Mouse (Mus musculus) heart, adult 2 months (tissue): ENCODE data around the gene Mknk2. TPM values are rescaled to one million over a fixed set of nuclear protein-coding genes. Genes with fewer than 3 reads are reported as not detected.

ENCODE experiments used
- DNase-seq, 2 experiments: peaks; one replicate each; pipeline ENCODE4 v3.0.0; 2021
- H3K27ac ChIP-seq: fragments of 200-600 bp; 2 replicates; pipeline ENCODE4 v1.8.1; 2022
- H3K27me3 ChIP-seq: fragments of 200-500 bp; 2 replicates; pipeline ENCODE4 v1.6.1; 2012; ENCODE audit warnings: mild to moderate bottlenecking, low read length, inconsistent platforms, mixed read lengths; ENCODE audit not compliant: control insufficient read depth, insufficient read depth
- H3K36me3 ChIP-seq: fragments of 200-500 bp; 2 replicates; pipeline ENCODE4 v1.6.1; 2012; ENCODE audit warnings: low read length, inconsistent platforms; ENCODE audit not compliant: control insufficient read depth, insufficient read depth
- H3K4me1 ChIP-seq: fragments of 200-500 bp; 2 replicates; pipeline ENCODE4 v1.6.1; 2011; ENCODE audit warnings: low read length; ENCODE audit not compliant: control insufficient read depth, insufficient read depth
- H3K4me3 ChIP-seq: fragments of 200-600 bp; 2 replicates; pipeline ENCODE4 v1.8.1; 2022
- H3K79me2 ChIP-seq: fragments of 200-500 bp; replicated peaks from 2 replicates; pipeline ENCODE4 v1.6.1; 2012; ENCODE audit warnings: mild to moderate bottlenecking, inconsistent platforms, low read length, moderate library complexity, mixed read lengths; ENCODE audit not compliant: control insufficient read depth, insufficient read depth
- H3K9ac ChIP-seq: fragments of 200-500 bp; 2 replicates; pipeline ENCODE4 v1.6.1; 2012; ENCODE audit warnings: low read depth, mild to moderate bottlenecking, control low read depth, inconsistent platforms, low read length, mixed read lengths
- CTCF ChIP-seq: fragments of 200-600 bp; IDR thresholded peaks from 2 replicates; pipeline ENCODE4 v1.8.1; 2022; ENCODE audit warnings: antibody characterized with exemption, mild to moderate bottlenecking, moderate library complexity
- EP300 ChIP-seq: fragments of 200-500 bp; IDR thresholded peaks from 2 replicates; pipeline ENCODE4 v1.6.1; 2011; ENCODE audit warnings: low read depth, low read length, control low read depth; ENCODE audit not compliant: insufficient read depth
- POLR2A ChIP-seq: fragments of 200-500 bp; IDR thresholded peaks from 2 replicates; pipeline ENCODE4 v1.6.1; 2011; ENCODE audit warnings: mild to moderate bottlenecking, low read depth, low read length, control low read depth; ENCODE audit not compliant: insufficient read depth
- WGBS: fragments of 180-500 bp; shearing (Covaris S2); methylation state at CpG from one replicate; pipeline ENCODE4 v1.1.7; 2018; 5-methylcytosine and 5-hydroxymethylcytosine counted together
- intact Hi-C: fragments of 180-260 bp; cut with DNase I; formaldehyde crosslinking; loops from one replicate; pipeline ENCODE4 v1.15.1; 2025
- polyA plus RNA-seq: library from polyadenylated mRNA; depleted of rRNA; stranded (reverse); fragments of >200 nt; gene quantifications from 2 replicates; pipeline ENCODE4 v1.2.3, GENCODE M21; 2012
- total RNA-seq, 2 experiments: library from RNA; stranded (reverse); gene quantifications; 2 replicates each; pipeline ENCODE4 v1.2.3; 2021

The Mknk2 gene
- total and polyA plus RNA-seq, 3 experiments: 176 to 229 (median 208) TPM

DNA sequence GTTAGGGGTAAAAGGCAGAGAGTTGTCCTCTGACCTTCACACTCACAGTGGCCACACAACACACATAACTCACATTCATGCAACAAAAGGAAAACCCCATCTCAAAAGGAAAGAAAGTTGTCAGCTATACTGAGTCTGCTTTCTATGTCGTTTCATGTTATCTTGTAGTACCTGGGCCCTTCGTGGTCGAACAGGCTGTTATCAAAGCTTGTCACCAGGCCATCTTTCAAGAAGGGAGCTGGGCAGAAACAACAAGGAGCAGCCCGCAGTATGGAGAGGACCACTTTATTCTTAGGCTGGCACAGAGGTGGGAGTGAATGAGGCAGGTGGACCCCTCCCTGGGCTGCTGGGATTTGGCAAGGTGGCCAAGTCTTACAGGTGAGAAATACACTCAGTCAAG lies 7.1 kb upstream of the Mknk2 start:
- H3K27ac ChIP-seq: no peak overlapping the region
- H3K4me3 ChIP-seq: no peak overlapping the region
- no peak for DNase-seq
- no peaks in the 10 kb centered on the region for H3K79me2 ChIP-seq
- TF ChIP-seq EP300 (no peak), CTCF (no peak), POLR2A (no peak)
- 78% methylated on average over 4 of the region's 4 CpGs for WGBS
- intact Hi-C loops: loop anchor here (1.0 kb wide), 1 partner anchor 26 kb away; no protein-coding TSS in a partner anchor
- no peak overlapping the region for H3K9ac ChIP-seq
- H3K4me1 ChIP-seq: peaks cover 3% of the 10 kb centered on the region
- H3K36me3 ChIP-seq: no peaks in the 10 kb centered on the region
- H3K27me3 ChIP-seq: no peaks in the 10 kb centered on the region

GRCm38 (mm10) chr10:80684214-80684613 lies 6.3 kb upstream of the Mknk2 start:
- intact Hi-C loops: loop anchor here (1.0 kb wide), 1 partner anchor 25 kb away; no protein-coding TSS in a partner anchor
- Histone ChIP-seq H3K4me1 (peaks cover 10% of the 10 kb centered on the region), H3K27me3 (no peaks in the 10 kb centered on the region), H3K79me2 (no peaks in the 10 kb centered on the region), H3K9ac (no peak overlapping the region), H3K27ac (no peak overlapping the region), H3K36me3 (no peaks in the 10 kb centered on the region), H3K4me3 (no peak overlapping the region)
- DNase-seq: peak; percentile 72 to 77
- WGBS: 61% methylated on average over 6 of the region's 6 CpGs
- TF ChIP-seq EP300 (peak; percentile 85; the same call in 1 of the 2 replicates), CTCF (peak; percentile 96), POLR2A (no peak)

DNA sequence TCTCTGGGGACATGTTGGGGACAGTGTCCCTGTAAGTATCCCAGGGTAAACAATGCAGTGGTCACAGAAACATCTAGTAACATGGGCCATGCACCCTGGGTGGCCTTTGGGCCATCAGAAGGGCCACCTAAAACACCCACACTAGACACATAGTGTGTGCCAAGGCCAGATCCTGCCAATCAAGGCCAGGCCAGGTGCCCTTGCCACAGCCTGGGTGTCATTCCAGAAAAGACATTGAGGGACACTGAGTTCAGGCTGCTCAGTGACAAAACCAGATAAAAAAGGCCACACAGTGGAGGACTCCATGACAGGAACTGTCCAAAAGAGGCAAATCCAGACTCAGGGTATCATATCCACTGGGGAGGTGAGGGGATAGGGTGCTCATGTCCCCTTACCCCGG lies 5.7 kb upstream of the Mknk2 start:
- DNase-seq: no peak

DNA sequence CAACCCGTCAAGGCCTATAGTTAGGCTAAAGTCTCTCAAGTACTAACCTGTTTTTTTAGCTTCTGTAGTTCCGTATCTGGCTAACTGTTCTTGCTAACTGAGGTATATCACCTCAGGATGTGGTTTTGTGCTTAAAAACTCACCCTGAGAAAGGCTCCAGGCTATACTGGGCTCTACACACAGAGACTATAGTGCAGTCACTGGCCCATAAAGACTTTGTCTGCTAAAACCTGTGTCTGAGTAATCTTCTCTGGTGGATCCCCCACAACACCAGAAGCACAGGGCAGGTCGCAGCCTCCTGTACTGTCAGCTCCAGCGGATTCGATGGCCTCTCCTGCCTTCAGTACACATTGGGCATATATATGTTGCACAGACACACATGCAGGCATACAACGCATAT lies 4.1 kb upstream of the Mknk2 start:
- DNase-seq: no peak
- WGBS: 94% methylated on average over 6 of the region's 6 CpGs
- H3K36me3 ChIP-seq: peaks cover 5% of the 10 kb centered on the region; the same call in 1 of the 2 replicates
- no peak overlapping the region for H3K4me3 ChIP-seq
- H3K27me3 ChIP-seq: no peaks in the 10 kb centered on the region
- peaks cover 27% of the 10 kb centered on the region for H3K4me1 ChIP-seq
- H3K79me2 ChIP-seq: no peaks in the 10 kb centered on the region
- H3K9ac ChIP-seq: no peak overlapping the region
- intact Hi-C loops: no loop called here
- no peak overlapping the region for H3K27ac ChIP-seq
- TF ChIP-seq EP300: no peak
- no peak for TF ChIP-seq POLR2A

More for the DNA sequence above, 5.7 kb upstream of the Mknk2 start:
- Histone ChIP-seq H3K27ac (no peak overlapping the region), H3K9ac (no peak overlapping the region), H3K4me1 (peaks cover 14% of the 10 kb centered on the region), H3K27me3 (no peaks in the 10 kb centered on the region), H3K4me3 (no peak overlapping the region), H3K79me2 (no peaks in the 10 kb centered on the region), H3K36me3 (0 out of 2 replicates have a peak, but pooled peaks cover 3% of the 10 kb centered on the region)
- intact Hi-C loops: loop anchor here (1.0 kb wide), 1 partner anchor 24 kb away; no protein-coding TSS in a partner anchor
- WGBS: 88% methylated on average over 1 of the region's 1 CpGs
- TF ChIP-seq CTCF (no peak), EP300 (no peak), POLR2A (no peak)

- peaks cover 5% of the 10 kb centered on the region; the same call in 1 of the 2 replicates for H3K36me3 ChIP-seq
- H3K4me3 ChIP-seq: no peak overlapping the region
- intact Hi-C loops: loop anchor here (2.0 kb wide), 1 partner anchor 19 kb away; no protein-coding TSS in a partner anchor
- 52% methylated on average over 2 of the region's 2 CpGs for WGBS
- peaks cover 27% of the 10 kb centered on the region for H3K4me1 ChIP-seq
- no peaks in the 10 kb centered on the region for H3K27me3 ChIP-seq
- DNase-seq: no peak
- no peaks in the 10 kb centered on the region; the same call in 1 of the 2 replicates for H3K79me2 ChIP-seq
- peak overlapping the region; percentile 99 for H3K27ac ChIP-seq
- TF ChIP-seq CTCF (no peak), POLR2A (no peak), EP300 (no peak)
- H3K9ac ChIP-seq: no peak overlapping the region
Observed at GRCm38 (mm10) chr10:80680260-80680696, 2.4 kb upstream of the Mknk2 start.

GRCm38 (mm10) chr10:80679556-80680259 lies 1.8 kb upstream of the Mknk2 start:
- WGBS: 33% methylated on average over 9 of the region's 9 CpGs
- Histone ChIP-seq H3K79me2 (no peaks in the 10 kb centered on the region; the same call in 1 of the 2 replicates), H3K9ac (0 out of 2 replicates have a peak overlapping the region, but pooled peaks have one; percentile 4), H3K4me1 (peaks cover 27% of the 10 kb centered on the region), H3K36me3 (peaks cover 5% of the 10 kb centered on the region; the same call in 1 of the 2 replicates), H3K4me3 (no peak overlapping the region), H3K27me3 (no peaks in the 10 kb centered on the region), H3K27ac (peak overlapping the region; percentile 99)
- DNase-seq: peak in 1 of 2 experiments; percentile 47
- TF ChIP-seq CTCF (no peak), POLR2A (no peak), EP300 (no peak)
- intact Hi-C loops: loop anchor here (2.0 kb wide), 1 partner anchor 19 kb away; no protein-coding TSS in a partner anchor
